Mouse (Mus musculus) gastrocnemius, adult 8-10 months (tissue): ENCODE measurements at regions not wholly inside any gene's neighbourhood (a gene's known extent, or its start where the extent isn't known, plus 50 kb on each side); places are given as distances from the start of the nearest gene placed in this dataset.

Experiments
- DNase-seq, 2 experiments: peaks; one replicate each; pipeline ENCODE4 v3.0.0; 2022; ENCODE audit warnings: low spot score in 2 of 2

DNA sequence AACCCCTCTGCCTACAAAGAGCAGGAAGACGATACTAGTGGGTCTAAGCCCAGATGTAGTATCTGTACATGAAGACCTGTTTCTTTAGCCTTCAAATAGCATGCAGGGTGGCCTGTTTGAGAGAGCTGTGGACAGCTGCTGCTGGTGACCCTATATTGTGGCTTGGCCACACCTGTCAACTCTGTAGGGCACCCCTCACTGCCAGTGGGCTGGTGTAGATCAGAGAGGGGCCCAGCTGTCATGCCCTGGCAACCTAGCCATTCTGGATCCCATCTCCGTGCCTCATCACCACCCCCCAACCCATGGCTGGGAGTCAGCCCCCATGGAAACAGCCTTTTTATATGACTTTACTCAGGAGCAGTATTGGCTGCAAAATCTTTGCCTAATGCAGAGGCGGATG lies 160.2 kb upstream of the Ncam1 start:
- DNase-seq, result no peak

DNA sequence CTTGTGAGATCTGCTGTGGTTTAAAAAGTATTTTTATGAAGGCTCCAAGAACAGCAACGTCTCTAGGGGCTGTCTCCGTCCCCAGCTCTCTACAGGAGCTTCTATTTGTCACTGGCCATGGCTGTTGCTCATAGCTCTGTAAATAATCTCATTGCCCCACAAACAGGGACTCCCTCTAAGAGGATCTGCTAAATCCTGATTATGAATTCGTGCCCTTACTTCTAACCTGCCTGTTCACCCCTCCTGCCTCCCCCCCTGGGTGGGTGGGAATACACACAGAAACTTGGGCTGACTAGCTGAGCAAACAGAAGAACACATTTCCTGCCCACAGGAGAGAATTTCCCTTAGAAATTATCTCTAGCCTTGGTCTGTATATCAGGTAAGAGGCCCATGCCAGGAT lies 155.9 kb upstream of the Ncam1 start:
- DNase-seq, result no peak

DNA sequence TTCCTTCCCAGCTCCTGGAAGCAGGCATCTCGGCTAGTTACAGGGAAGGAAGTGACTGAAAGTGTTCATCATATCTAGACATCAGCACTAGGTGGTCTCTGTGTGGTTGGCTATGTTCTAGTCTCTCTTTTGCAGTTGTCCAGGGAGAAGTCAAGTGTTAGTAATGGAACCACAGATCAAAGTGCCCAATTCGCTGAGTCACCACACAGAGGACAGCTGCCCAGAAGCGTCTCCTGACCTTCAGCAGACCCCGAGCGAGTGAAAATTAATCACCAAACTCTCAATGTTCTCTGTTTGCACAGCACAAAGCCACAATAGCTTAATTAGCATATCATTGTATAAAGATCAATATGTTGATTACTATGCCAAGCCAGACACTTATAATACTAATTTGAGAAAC lies 151.6 kb upstream of the Ncam1 start:
- DNase-seq, result no peak

DNA sequence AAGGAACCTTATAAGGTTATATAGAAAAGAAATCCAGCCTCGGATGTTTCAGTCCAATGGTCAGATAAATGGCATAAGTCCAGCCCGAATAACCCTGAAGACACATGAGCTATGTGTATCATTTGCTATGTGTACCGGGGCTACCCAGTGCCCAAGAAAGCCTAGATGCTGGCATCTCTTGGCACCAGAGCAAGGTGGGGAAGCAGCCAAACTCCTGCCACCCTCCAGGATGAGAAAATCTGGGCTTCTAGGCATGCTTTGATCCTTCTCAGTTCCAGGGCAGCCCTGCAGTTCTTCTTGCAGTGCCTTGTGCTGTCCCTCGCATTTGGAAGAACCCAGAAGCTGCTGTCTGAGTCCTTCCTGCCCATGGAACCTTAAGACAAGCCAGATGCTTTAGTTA lies 149.8 kb upstream of the Ncam1 start:
- no peak for DNase-seq

DNA sequence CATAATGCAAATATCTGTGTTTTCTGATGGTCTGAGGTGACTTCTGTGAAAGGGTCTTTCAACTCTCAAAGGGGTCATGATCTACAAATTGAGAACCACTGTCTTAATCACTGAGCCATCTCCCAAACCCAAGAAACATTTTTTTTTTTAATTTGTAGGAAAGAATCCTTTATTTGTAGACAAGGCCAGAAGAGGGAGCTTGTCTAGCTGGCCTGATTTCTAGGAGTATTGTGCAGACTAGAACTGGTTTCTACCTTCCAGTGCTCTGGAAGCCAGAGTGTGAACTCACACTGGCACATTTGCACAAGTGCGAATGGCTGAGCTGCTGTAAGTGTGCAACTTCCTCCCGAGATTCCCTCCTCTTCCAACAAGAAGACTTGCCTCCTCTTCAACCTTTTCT lies 148.1 kb upstream of the Ncam1 start:
- no peak for DNase-seq

DNA sequence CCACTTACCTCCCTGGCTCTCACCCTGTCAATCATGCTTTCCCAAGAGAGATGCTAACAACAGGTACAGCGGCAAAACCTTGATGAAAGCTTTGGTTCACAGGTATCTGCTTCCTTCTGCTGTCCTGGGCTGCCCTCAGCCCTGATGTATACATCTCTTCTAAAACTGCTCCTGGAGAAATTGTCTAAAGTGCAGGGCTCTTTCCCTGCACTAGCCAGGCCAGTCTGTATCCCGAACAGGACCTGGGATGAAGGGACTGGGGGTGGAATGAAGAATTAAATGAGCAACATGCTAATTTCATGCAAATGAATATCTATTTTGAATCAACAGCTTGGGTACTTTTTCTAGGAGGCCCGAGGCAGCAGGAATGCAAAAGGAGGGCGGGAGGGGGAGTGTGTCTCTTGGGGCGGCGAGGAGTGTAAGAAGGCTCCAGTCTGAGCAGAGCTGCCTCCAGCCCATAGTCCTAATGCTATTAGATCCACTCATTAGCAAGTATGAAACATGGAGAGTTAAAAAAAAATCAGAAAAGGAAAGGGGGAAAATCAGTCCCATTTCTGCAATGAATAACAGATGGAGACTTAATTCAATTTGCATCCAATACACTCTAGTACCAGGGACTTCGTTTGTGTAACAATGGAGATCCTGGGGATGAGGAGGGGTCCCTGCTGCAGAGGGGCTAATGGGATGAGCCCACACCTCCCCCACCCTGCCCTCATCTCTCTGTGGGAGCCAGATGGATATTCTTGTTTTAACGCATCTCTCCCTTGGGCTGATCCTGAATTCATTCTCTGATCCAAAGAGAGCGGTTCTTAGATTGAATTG lies 137.0 kb upstream of the Ncam1 start:
- DNase-seq, result no peak

DNA sequence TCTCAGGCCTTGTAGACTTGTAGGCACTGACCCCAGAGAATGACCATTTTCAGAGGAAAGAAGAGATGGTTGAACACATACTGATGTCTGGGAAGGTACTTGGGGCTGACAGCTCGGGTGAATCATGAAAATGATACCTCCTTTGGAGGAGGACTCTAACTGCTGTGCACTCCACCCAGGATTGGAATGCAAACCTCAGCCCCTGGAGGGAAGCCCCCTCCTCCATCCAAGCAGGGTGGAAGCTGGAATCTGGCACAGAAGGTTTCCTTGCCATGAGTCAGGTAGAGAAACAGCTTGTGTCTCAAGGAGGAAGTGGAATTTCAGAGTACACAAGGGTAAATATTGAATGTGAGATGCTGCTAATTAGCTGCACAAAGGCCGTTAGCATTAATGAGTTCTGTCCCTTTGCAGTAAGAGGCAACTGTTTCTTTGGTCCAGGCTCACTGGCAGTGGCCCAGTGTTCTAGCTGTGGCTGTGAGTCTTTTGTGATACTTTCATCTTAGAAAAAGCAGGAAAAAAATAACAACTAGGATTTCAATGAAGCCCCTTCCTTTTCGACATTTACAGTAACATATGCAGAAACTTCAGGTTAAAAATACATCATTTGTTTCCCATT lies 129.4 kb upstream of the Ncam1 start:
- DNase-seq, result no peak

DNA sequence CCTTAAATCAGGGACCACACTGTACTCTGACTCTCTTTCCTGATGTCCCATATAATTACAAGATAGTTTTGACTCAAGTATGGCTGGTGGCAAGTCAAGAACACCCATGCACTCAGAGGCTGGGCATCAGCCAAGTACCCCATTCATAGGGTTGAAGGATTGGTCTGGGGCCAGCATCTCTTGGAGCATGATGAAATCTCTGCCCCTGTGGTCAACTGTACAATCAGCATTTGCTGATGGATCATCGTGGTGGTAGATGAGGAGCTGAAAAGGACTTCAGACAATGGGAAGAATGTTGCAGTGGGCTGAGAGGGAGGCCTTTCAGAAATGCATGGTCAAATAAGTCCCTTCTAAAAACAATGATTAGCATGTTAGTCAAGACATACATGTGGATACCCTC lies 128.6 kb upstream of the Ncam1 start:
- no peak for DNase-seq

DNA sequence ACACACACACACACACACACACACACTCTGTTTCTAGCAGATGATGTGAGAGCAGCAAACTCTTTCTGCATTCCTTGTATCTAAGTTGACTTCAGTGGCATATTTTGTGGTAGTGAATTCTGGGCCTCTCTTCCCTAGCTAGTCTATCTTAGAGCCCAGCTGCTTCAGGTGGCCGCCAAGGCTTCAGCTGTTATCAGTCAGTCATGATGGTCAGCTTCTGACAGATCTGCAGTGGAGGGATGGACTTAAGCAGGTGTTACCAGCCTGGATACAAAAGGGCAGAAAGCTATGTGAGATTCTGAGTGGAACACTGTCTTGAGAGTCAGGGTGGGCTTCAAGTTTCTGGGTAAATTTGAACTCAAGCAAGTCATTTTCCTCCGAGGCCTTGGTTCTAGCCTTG lies 127.1 kb upstream of the Ncam1 start:
- no peak for DNase-seq

DNA sequence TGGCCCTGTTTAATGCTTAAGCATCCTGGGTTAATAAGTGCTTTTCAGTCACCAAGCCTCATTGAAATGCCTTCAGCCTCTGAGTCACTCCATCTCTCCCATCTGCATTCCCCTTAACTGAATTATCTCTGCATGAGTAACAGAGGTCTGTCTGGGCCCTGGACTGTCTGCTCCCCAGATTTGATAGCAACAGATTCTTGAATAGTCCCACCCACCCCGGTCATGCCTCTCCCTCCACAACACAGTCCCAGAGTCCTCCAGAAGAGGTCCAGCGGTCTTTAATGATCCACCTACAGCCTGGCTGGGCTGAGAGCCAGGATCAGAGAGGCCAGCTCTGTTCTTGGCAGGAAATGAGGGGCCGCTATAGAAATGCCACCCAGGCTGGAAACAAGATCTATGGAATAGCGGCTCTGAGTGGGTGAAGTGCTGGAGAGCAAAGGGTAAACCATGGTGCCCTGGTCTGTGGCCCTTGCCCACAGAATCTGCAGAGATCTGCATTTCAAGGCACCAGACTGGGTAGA lies 125.3 kb upstream of the Ncam1 start:
- no peak for DNase-seq

DNA sequence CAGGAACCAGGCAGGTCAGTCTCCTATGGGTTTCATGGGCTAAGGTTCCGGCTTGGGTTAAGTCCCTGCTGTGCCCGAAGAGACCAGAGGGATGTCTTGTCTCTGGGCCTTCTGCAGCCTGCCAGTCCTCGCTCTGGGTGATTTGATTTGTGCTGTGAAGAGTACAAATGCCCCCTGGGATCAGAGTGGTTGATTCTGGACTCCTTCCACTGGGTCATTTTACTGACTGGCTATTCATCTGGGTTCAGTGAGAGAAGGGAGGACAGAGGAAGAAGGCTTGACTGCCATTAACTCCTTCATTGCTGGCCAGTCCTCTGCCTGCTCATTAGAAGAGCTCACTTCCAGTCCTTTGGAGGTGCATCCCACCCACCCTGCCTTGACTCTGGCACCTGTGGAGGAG lies 124.0 kb upstream of the Ncam1 start:
- DNase-seq, result no peak

DNA sequence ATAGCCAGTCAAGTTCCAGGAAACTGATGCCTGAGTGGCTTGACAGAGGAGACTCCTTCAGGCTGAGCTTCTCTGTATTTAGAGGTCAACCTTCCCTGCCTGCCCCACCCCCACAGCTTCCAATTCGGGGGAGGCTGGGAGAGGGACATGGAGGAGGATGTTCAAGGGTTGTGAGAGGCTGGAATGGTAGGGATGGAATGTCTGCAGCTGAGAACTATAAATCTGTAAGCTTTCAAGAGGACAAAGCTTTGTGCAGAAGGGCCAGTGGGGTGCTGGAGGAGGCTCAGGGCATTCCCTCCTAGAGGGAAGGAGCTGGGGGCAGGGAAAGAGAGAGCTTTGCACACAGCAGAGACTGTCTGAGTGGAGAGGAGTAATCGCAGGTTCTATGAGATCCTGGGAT lies 123.4 kb upstream of the Ncam1 start:
- no peak for DNase-seq

DNA sequence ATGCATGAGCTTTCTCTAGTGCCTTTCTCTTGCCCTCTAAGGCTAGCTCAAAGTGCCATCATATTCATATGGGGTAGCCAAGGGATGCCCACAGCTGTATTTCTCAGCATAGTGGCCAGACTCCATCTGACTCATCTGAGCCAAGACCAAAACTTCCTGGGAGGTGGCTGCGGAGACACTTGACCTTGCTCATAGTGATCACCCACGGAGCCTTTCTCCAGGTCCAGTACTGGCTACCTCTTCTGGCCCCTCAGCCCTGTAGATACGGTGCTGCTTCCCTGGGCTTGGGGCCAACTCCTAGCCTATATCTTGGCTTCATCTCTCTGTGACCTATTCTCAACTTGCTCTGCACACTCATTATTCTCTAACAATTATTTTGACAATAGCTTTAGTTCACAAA lies 122.6 kb upstream of the Ncam1 start:
- no peak for DNase-seq

DNA sequence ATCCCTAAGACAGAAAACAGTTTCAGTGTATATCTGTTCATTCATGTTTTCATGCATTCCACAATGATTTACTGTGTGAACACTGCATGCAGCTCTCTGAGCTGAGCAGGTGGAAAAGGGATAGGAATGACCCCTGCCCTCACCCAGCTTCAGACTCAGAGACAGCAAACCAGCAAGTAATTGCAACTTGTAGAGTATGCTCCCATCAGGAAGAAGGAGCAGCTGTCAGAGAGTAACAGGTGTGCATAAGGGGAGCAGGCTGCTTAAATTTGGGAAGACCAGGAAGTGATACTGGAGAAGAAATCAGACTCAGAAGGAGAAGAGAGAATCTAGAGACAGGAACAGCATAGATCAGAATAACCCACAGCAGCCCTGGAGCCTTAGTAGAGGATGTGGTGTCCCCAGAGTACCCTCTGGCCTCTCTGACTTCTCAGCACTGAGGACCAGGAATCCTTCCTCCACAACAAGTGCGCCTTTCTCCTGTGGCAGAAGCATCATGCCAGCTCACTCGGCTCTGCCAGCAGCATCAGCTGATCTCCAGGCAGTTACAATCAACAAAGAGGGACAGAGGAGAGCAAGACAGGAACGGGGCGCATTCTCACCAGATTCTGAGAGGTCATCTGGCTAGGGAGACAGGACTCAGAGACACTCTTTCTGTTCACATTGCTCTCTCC lies 116.5 kb upstream of the Ncam1 start:
- no peak for DNase-seq

DNA sequence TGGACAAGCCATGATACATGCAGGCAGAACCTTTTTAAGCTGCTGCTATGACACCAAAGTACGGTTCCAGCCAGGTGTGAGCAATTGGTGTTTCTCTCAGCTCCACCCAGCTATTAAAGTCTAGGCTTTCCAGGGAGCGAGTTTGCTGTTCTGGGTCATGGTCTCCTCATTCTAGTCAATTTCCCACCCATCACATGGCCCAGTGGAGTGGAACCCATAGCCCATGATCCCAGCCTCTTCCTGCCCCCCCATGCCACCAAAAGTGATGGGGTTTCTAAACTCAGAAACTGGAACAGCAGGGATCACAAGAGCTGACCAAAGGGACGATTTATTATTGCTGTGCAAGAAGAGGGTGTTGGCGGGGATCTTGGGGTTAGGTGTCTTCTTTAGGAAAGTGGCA lies 115.0 kb upstream of the Ncam1 start:
- no peak for DNase-seq

DNA sequence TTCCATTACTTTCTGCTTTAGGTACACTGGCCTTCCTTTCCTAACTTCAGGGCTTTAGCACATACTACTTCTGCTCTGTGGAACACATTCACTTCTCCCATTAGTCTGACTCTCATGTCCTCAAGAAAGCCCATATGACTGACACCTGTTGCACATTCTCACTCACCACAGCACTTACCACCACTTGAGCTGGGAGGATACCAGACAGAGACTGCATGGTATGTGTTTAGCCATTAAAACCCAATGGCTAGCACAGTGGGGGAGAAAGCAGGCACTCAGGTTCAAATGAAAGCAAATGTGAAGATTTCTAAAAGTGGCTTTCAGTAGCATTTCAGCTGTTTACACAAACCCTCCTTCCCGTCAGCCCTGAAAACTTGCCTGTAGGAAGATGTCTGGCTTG lies 113.6 kb upstream of the Ncam1 start:
- DNase-seq, result no peak

DNA sequence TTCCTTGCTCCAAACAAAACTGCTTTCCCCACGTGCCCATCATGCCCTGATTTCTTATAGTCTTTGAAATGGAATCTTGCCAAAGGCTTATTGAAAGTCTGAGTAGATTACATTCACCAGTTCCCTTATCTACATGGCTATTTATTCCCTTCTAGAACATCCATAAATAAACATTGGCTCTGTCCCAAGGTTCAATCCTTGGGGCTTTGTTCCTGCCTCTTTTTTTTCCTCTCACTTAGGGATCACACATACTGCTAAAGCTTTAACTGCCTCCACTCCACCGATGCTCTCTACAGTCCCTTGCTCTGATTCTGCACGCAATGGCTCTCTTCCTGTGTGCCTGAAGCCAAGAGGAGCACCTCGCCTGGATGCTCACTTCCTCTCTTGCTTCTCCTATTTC lies 107.6 kb upstream of the Ncam1 start:
- no peak for DNase-seq

DNA sequence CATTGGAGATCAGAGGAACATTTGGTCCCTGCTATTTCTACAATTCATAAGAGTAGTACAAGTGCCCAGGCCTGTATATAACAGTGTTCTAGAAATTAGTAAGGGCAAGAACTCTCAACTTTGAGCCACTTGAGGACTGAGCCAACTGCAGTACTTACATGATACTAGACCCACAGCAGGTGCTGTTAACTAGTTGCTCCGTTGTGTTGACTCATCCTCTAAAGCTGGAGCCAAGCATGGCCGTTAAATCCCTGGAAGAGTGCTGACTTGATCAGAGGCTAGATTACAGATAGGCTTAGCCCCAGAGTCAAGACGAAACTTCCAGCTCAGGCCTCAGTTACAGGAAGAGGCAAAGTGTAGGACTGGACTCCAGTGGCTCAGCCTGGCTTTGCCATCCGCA lies 107.0 kb upstream of the Ncam1 start:
- no peak for DNase-seq

DNA sequence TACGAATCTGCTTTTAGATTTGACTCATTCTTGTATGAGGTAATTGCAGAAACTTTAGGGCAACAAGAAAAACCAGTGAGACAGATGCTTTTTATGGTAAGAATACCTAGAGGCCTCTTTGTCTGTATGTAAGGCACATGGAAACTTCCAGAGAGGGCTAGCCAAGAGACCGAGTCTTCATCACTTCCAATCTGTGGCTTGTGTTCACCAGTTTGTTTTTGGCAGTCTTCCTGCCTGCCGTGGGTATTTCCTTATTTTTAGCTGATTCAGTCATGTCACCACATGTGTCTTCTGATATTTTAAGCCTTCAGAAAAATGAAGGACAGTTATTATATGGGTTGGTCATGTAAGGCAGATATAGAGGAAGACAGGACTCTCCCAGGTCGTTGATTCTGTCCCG lies 100.2 kb upstream of the Ncam1 start:
- DNase-seq, result no peak

DNA sequence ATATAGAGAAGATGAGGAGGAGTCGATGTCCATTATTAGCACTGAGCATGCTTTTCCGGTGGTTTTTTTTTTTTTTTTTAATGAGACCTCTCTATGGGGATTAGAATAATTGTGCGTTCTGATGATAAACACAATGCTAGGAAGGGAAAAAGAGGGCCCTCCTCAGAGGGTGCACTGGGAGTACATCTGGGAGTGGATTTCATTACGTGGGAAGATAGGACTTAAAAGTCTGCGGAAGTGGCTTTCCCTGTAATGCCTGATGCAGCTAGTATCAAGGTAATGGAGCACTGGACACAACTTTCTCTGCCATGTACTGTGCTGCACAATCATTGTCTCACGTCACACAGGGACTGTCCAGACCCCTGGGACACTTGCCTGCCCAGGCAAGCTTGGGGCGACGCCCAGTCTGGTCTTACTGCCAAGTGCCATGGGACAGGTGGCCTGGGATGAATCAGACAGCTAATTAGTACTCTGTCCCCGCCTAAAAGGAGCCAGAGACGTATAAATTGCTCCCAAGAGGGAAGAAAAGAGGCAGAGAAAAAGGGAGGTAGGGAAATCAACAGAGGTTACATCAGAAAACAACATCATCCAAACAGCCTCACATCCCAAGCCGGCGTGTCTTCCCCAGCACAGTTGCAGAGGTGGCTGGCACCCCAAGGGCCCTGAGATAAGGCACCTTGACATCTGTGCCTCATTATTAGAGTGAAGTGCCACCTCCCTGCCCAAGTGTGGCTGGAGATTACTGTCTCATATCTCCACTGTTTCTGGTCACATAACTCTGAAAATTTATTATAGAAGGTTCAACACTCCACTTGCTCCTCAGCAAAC lies 86.0 kb upstream of the Ncam1 start:
- peak; percentile 32 to 38 for DNase-seq

DNA sequence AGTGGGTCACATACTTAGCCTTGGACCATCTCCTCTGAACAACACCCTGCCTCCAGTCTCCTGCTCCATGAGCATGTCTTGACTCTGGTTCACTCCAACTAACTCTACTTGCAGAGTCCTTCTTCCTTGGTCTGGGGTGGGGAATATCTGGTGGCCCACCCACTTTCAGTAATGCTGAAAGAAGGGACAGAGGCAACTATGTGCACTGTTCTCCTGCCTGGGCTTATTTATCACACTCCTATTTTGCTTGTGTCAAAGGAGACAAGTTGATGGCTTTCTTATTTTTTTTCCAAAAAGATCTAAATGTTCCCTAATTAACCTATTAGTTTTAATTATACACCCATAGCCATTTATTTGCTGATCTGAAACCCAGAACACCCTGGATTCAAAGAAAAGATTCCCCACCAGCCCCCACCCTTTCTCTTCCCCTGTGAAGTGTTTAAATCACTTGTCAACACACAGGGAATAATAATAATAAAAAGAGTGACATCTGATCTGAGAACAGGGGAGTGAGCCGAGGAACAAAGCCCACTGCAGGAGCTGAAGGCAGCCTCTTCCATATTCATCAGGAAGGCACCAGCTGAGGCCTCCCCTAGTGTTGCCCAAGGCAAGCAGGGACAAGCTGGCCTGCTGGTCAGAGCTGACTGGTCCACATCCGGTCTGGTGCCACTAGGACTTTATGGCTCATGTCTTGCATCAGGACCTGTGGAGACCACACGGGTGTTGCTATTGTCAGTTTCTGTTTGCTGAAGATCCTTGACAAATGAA lies 80.8 kb upstream of the Ncam1 start:
- DNase-seq, result no peak
